Mouse (Mus musculus): Measurements from ENCODE around the gene Rpl34.

Rpl34 gene

GRCm38 (mm10) chr3:130730189-130730653 is at the start of gene Rpl34:
Gene Rpl34 (minus strand): TSS chr3:130730398.
- peak; percentile 94 for DNase-seq (ENCODE audit: low spot score)

- DNase-seq (ENCODE audit: low spot score), result no peak
Measured at GRCm38 (mm10) chr3:130768172-130768571, 38.0 kb upstream of the Rpl34 start.

GRCm38 (mm10) chr3:130764091-130764490 is 33.9 kb upstream of the Rpl34 start:
- DNase-seq (ENCODE audit: low spot score), result peak; percentile 15

GRCm38 (mm10) chr3:130760711-130761435 is 30.7 kb upstream of the Rpl34 start:
- DNase-seq (ENCODE audit: low spot score), result peak; percentile 71

GRCm38 (mm10) chr3:130758157-130758841 is 28.1 kb upstream of the Rpl34 start:
- no peak for DNase-seq (ENCODE audit: low spot score)

GRCm38 (mm10) chr3:130757117-130757852 is 27.1 kb upstream of the Rpl34 start:
- no peak for DNase-seq (ENCODE audit: low spot score)

- DNase-seq (ENCODE audit: low spot score), result peak; percentile 37
Measured at GRCm38 (mm10) chr3:130749206-130749605, 19.0 kb upstream of the Rpl34 start.

- DNase-seq (ENCODE audit: low spot score), result no peak
Measured at GRCm38 (mm10) chr3:130746673-130747619, 16.7 kb upstream of the Rpl34 start.

- no peak for DNase-seq (ENCODE audit: low spot score)
Measured at GRCm38 (mm10) chr3:130737652-130738361, 7.6 kb upstream of the Rpl34 start.

- no peak for DNase-seq (ENCODE audit: low spot score)
Measured at GRCm38 (mm10) chr3:130736758-130737157, 6.6 kb upstream of the Rpl34 start.

GRCm38 (mm10) chr3:130729472-130730188 is 568 bp downstream of the Rpl34 start:
- peak; percentile 60 for DNase-seq (ENCODE audit: low spot score)

- no peak for DNase-seq (ENCODE audit: low spot score)
Measured at GRCm38 (mm10) chr3:130727676-130728075, 2.5 kb downstream of the Rpl34 start.

- DNase-seq (ENCODE audit: low spot score), result no peak
Measured at GRCm38 (mm10) chr3:130727036-130727435, 3.2 kb downstream of the Rpl34 start.

GRCm38 (mm10) chr3:130725718-130726117 is 4.5 kb downstream of the Rpl34 start:
- DNase-seq (ENCODE audit: low spot score), result no peak

GRCm38 (mm10) chr3:130722733-130723478 is 7.3 kb downstream of the Rpl34 start:
- no peak for DNase-seq (ENCODE audit: low spot score)

- DNase-seq (ENCODE audit: low spot score), result no peak
Measured at GRCm38 (mm10) chr3:130720225-130720624, 10.0 kb downstream of the Rpl34 start.

- no peak for DNase-seq (ENCODE audit: low spot score)
Measured at GRCm38 (mm10) chr3:130718871-130719270, 11.3 kb downstream of the Rpl34 start.

GRCm38 (mm10) chr3:130716555-130716954 is 13.6 kb downstream of the Rpl34 start:
- no peak for DNase-seq (ENCODE audit: low spot score)

- DNase-seq (ENCODE audit: low spot score), result peak; percentile 66
Measured at GRCm38 (mm10) chr3:130714775-130715568, 15.2 kb downstream of the Rpl34 start.

Data from T-cell, adult 2 months (primary cell).